ENCODE assay signal across 10 mouse cellular contexts in the genomic region with DNA sequence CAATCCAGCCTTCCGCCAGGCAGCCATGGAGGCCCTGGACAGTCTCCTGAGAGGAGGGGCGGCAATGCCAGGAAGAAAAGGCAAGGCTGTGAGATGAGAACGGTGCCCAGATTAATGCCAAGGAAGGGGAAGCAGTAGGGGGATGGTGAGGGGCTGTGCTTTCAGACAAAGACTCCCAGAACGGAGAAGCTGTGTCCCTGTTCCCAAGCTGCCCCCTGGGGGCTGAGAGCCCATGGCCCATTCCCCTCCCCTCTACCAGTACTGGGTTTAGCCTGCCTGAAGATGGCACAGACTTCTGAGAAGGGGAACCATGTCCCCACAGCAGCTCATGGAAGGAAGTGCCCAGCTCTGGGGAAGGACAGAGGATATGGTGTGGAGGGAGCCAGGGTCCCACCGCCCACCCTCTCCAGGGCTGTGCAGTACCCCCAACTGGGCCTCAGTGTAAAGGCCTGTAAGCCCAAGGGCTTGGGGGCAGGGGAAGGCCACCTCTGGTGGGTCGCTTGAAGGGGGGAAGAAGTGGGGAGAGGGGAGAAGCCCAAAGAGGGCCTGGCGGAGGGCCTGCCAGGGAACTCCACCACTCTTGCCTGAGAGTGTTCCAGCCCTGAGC. TPM values are rescaled to one million over a fixed set of nuclear protein-coding genes. Genes with fewer than 3 reads are reported as not detected.
DNase-seq lines count a peak whose midpoint lies in the region; ATAC-seq and TF ChIP-seq lines count a peak whose summit lies in the region.
"Had no signal": no experiment of that assay in that cellular context is flagged by ENCODE, and none has a peak within 500 bp of the region (broad histone marks: within the 10 kb centered on the region; RNA-seq: fewer than 3 reads in every experiment).

No protein-coding gene starts in this region.

- no peaks in the 10 kb centered on the region for H3K27me3 ChIP-seq in E14TG2a.4 (ENCODE audit: insufficient read depth, low read length)
- H3K27me3 ChIP-seq in forebrain, embryonic 12.5 days, result no peaks in the 10 kb centered on the region
- H3K27me3 ChIP-seq in midbrain, embryonic 11.5 days (ENCODE audit: control insufficient read depth, insufficient read depth, low read length), result no peaks in the 10 kb centered on the region
- H3K27me3 ChIP-seq: megakaryocyte, embryonic 14.5 days had no signal

- TF ChIP-seq CTCF in E14TG2a.4 (conservative IDR thresholded peaks at IDR 0.05; ENCODE audit: low read length), result no peak

- no peaks in the 10 kb centered on the region for H3K9me3 ChIP-seq in E14TG2a.4 (ENCODE audit: low read length)
- H3K9me3 ChIP-seq in forebrain, embryonic 12.5 days, result no peaks in the 10 kb centered on the region
- H3K9me3 ChIP-seq in midbrain, embryonic 11.5 days (ENCODE audit: control insufficient read depth, low read length), result no peaks in the 10 kb centered on the region
- H3K9me3 ChIP-seq: megakaryocyte, embryonic 14.5 days had no signal

- ATAC-seq in forebrain, embryonic 12.5 days (ENCODE audit: low FRiP score), result peak; percentile 52
- ATAC-seq in midbrain, embryonic 11.5 days (ENCODE audit: low FRiP score), result peak; percentile 56
- no peak for ATAC-seq in megakaryocyte progenitor cell, adult 5-6 weeks (replicated peaks; ENCODE audit: poor library complexity)
- ATAC-seq: CD4-positive, CD25-positive, alpha-beta regulatory T cell, adult 4 months had no signal

- peak overlapping the region; percentile 83 for H3K27ac ChIP-seq in forebrain, embryonic 12.5 days
- H3K27ac ChIP-seq in midbrain, embryonic 11.5 days (ENCODE audit: low read depth, low read length), result peak overlapping the region; percentile 49

- H3K4me2 ChIP-seq in forebrain, embryonic 12.5 days, result no peak overlapping the region
- H3K4me2 ChIP-seq in midbrain, embryonic 11.5 days, result no peak overlapping the region

- peak overlapping the region; percentile 8; the same call in 1 of the 2 replicates for H3K9ac ChIP-seq in forebrain, embryonic 12.5 days
- peak overlapping the region; percentile 25; the same call in 1 of the 2 replicates for H3K9ac ChIP-seq in midbrain, embryonic 11.5 days (ENCODE audit: low read length)

- peaks cover 99% of the 10 kb centered on the region for H3K4me1 ChIP-seq in E14TG2a.4 (replicated peaks; ENCODE audit: low read depth, low read length)
- H3K4me1 ChIP-seq in forebrain, embryonic 12.5 days, result peaks cover 55% of the 10 kb centered on the region
- H3K4me1 ChIP-seq in midbrain, embryonic 11.5 days (ENCODE audit: control insufficient read depth, insufficient read depth, low read length), result peaks cover 39% of the 10 kb centered on the region

- peak overlapping the region; percentile 61 for H3K4me3 ChIP-seq in E14TG2a.4 (replicated peaks; ENCODE audit: low read length)
- H3K4me3 ChIP-seq in forebrain, embryonic 12.5 days (replicated peaks), result no peak overlapping the region
- H3K4me3 ChIP-seq in midbrain, embryonic 11.5 days (ENCODE audit: low read depth, low read length), result no peak overlapping the region
- H3K4me3 ChIP-seq: megakaryocyte, embryonic 14.5 days had no signal

- DNase-seq in embryo, embryonic 10 days (ENCODE audit: low spot score), result peak; percentile 47
- no peak for DNase-seq in embryo, embryonic 11 days
- DNase-seq in midbrain, embryonic 11.5 days (ENCODE audit: low spot score, missing footprints), result no peak
- no peak for DNase-seq in gastrocnemius, postnatal 10 days
- no peak for DNase-seq in urinary bladder, postnatal 10 days (ENCODE audit: low spot score)

- WGBS in forebrain, embryonic 12.5 days, result 29% methylated on average over 7 of the region's 7 CpGs
- 44% methylated on average over 7 of the region's 7 CpGs for WGBS in midbrain, embryonic 11.5 days

- peaks cover 100% of the 10 kb centered on the region for H3K36me3 ChIP-seq in E14TG2a.4 (ENCODE audit: insufficient read depth, low read length)
- H3K36me3 ChIP-seq in forebrain, embryonic 12.5 days (replicated peaks), result peaks cover 90% of the 10 kb centered on the region
- peaks cover 51% of the 10 kb centered on the region for H3K36me3 ChIP-seq in midbrain, embryonic 11.5 days (ENCODE audit: control insufficient read depth, insufficient read depth, low read length)

RNA-seq across cellular contexts. Expression of a gene that starts 9.0 kb away (rescaled TPM):
- polyA plus RNA-seq in forebrain, embryonic 12.5 days (2016; fragmentation: Nextera tagmentation; extraction: Ambion mirVana), result 88.6 and 89.4 TPM in 2 replicates
- 33.8 and 36.9 TPM in 2 replicates for polyA plus RNA-seq in midbrain, embryonic 11.5 days (2014; fragmentation: Nextera tagmentation; extraction: Ambion mirVana)
- 1 to 10 TPM; 8.2 to 9.1 TPM for total RNA-seq in gastrocnemius, postnatal 10 days (2021)
- total RNA-seq in megakaryocyte progenitor cell, adult 5-6 weeks (2015), result 0.99 and 1.2 TPM in 2 replicates
- total RNA-seq in megakaryocyte progenitor cell, adult 5-6 weeks (2017), result 1.2 and 2.7 TPM in 2 replicates

RNA-seq across cellular contexts. Expression of a gene that starts 35.2 kb away (rescaled TPM):
- 90.0 and 92.2 TPM in 2 replicates for polyA plus RNA-seq in forebrain, embryonic 12.5 days (2016; fragmentation: Nextera tagmentation; extraction: Ambion mirVana)
- 94.3 and 103 TPM in 2 replicates for polyA plus RNA-seq in midbrain, embryonic 11.5 days (2014; fragmentation: Nextera tagmentation; extraction: Ambion mirVana)
- total RNA-seq in gastrocnemius, postnatal 10 days (2021), result 10 to 100 TPM; 12.5 to 15.9 TPM
- total RNA-seq in megakaryocyte progenitor cell, adult 5-6 weeks (2015), result 49.8 and 57.5 TPM in 2 replicates
- total RNA-seq in megakaryocyte progenitor cell, adult 5-6 weeks (2017), result 47.1 and 51.8 TPM in 2 replicates

RNA-seq across cellular contexts. Expression of a gene that starts 58.7 kb away (rescaled TPM):
- polyA plus RNA-seq in forebrain, embryonic 12.5 days (2016; fragmentation: Nextera tagmentation; extraction: Ambion mirVana), result 781 and 789 TPM in 2 replicates
- 730 and 757 TPM in 2 replicates for polyA plus RNA-seq in midbrain, embryonic 11.5 days (2014; fragmentation: Nextera tagmentation; extraction: Ambion mirVana)
- 100 to 1,000 TPM; 275 to 315 TPM for total RNA-seq in gastrocnemius, postnatal 10 days (2021)
- 599 and 622 TPM in 2 replicates for total RNA-seq in megakaryocyte progenitor cell, adult 5-6 weeks (2015)
- total RNA-seq in megakaryocyte progenitor cell, adult 5-6 weeks (2017), result 549 and 714 TPM in 2 replicates
